Mouse (Mus musculus): Measurements from ENCODE around the gene Cox10. TPM values are rescaled to one million over a fixed set of nuclear protein-coding genes. Genes with fewer than 3 reads are reported as not detected.
"Not testable (repeated sequence)": the region's sequence is repeated elsewhere in the genome, so short reads cannot be mapped to it uniquely, and the experiment has no call there.

The Cox10 gene
- 10 to 100 TPM; 22.0 to 27.4 TPM for total RNA-seq (2021)
- long read RNA-seq, experiment 1, transcript Cox10-201 (7 exons, 2,915 nt), result major isoform, 37 of 45 reads
- long read RNA-seq, experiment 1, partial matches to known transcripts, result 0 of 45 reads
- long read RNA-seq, experiment 1, other reads (novel, unspliced or antisense), result 8 of 45 reads
- long read RNA-seq, experiment 2, transcript Cox10-201 (7 exons, 2,915 nt), result major isoform, 21 of 29 reads
- long read RNA-seq, experiment 2, partial matches to known transcripts, result 0 of 29 reads
- long read RNA-seq, experiment 2, other reads (novel, unspliced or antisense), result 8 of 29 reads

DNA sequence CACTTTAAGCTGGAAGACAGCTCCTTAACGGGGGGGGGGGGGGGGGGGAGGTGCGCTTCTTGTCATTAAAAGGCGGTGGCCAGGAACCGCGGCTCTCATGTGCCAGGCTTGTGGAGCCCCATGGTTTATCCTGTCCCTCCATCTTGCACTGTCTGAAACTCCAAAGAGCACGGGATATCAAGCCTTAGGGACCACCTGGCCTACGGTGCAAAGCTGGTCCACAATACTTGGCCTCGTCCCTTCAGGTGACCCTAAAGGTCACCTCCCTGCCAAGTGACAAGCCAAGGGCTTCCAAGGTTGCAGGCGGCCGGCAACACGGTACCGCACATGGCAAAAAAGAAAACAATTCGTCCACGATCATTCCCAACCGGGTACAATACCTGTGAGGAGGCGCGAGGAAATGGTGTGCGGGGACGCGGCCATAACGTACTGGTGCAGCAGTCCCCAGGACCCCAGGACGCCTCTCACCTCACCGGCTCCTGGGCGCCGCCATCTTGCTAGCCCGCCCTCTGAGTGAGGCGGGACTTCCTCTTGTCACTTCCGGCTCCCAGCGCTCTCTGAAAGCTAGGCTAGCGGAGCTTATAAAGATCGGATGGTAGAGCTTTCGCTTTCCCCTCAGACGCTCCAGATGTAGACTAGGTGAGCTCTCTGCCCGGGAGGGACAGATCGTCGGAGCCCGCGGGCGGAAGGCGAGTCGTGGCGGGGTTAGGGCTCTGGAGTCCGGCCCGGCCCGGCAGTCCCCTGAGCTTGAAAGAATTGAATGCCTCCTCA is at the start of gene Cox10:
Gene Cox10 (minus strand): TSS at position 513 of the 771 bp plus-strand sequence.
- intact Hi-C loops (cut with DNase I), result loop anchor here (2.0 to 10.0 kb wide), 3 partner anchors 156 to 896 kb away; partner anchors contain the start of genes Elac2, F930015N05Rik, Hs3st3a1 and Hs3st3b1

DNA sequence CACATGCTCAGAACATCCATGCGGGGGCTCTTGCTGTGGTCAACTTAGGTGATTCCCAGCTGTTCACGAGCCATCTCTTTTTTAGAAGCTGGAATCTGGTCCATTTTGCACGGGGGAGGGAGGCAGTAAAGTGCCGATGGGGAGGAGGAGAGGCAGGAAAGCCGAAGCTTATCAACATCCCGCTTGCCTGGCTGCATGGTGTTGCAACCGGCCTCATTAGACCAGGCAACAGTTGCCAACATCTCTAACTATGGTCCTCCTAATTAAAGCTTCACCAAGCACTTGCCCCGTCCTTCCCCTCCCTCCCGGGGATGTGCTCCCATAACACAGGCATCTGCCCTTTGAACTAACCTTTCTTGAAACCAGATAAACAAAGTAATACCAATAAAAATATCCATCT is 48.7 kb upstream of the Cox10 start:
- intact Hi-C loops (cut with DNase I), result no loop called here
- no peak for TF ChIP-seq CTCF (IDR thresholded peaks at IDR 0.05)
- H3K27ac ChIP-seq, result no peak overlapping the region
- no peak overlapping the region for H3K4me3 ChIP-seq
- DNase-seq (ENCODE audit: extremely low spot score in 1 of 2, low spot score in 2 of 2), result no peak

More for the DNA sequence above, at the start of gene Cox10:
- peak within 1 kb of the TSS; percentile 75 for H3K4me3 ChIP-seq
- peak; percentile 85 for DNase-seq (ENCODE audit: extremely low spot score in 1 of 2, low spot score in 2 of 2)
- H3K27ac ChIP-seq, result peak within 1 kb of the TSS; percentile 96
- TF ChIP-seq CTCF (IDR thresholded peaks at IDR 0.05), result no peak

DNA sequence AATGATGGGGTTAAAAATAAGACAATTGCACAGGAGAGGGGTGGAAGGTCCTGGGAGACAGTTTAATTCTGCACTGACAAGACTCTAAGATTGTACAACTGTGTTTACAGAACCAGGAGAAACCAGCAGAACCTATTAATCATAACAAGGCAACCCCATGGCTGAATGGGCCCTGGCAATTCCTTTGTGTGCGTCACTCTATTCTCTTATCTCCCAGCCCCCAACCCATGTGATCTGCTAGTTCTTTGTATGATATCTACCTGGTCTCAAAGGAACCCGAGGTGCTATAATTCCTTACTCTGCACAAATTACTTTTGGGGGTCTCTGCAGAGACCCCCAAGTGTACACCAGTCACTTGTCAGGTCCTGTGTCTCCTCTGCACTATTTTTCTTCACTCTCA is 46.2 kb upstream of the Cox10 start:
- no peak for DNase-seq (ENCODE audit: extremely low spot score in 1 of 2, low spot score in 2 of 2)
- no peak for TF ChIP-seq CTCF (IDR thresholded peaks at IDR 0.05)
- H3K27ac ChIP-seq, result no peak overlapping the region
- H3K4me3 ChIP-seq, result no peak overlapping the region
- intact Hi-C loops (cut with DNase I), result no loop called here

DNA sequence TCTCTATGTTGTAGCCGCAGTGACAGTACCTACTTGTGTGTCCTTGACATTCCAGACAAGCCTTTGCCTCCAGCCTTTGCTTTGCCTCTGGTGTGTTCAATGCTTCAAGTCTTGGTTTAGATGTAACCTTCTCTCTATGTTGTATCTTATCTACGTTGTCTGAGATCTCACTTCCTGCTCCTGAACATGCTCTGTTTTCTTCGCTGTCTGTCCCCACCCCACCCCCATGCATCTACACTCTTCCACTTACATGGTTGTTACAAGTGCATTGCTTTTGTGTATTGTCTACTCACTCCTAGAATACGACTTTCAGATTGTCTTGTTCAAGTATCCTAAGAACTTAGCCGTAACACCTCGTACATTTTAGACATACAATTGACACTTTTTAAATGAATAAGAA is 43.9 kb upstream of the Cox10 start:
- intact Hi-C loops (cut with DNase I); H3K4me3 ChIP-seq; DNase-seq (ENCODE audit: extremely low spot score in 1 of 2, low spot score in 2 of 2); H3K27ac ChIP-seq: not testable (repeated sequence)

DNA sequence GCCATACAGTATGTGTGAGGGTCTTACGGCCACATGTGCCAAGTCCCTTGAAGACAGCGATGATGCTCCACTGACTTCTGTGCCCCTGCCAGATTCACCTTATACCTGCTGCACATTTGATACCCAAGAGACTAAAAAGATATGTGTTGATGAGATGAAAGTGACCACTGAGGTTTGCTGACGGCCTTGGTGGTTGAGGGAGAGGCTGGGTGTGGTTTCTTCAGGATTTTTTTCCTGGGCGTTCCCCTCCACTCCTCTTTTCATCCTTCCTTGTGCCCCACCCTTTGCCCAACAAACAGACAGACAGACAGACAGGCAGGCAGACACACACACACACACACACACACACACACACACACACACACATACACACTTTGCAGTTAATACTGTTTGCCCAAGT is 37.4 kb upstream of the Cox10 start:
- DNase-seq (ENCODE audit: extremely low spot score in 1 of 2, low spot score in 2 of 2), result no peak
- intact Hi-C loops (cut with DNase I), result no loop called here
- no peak overlapping the region for H3K27ac ChIP-seq
- TF ChIP-seq CTCF (IDR thresholded peaks at IDR 0.05), result no peak
- no peak overlapping the region for H3K4me3 ChIP-seq

DNA sequence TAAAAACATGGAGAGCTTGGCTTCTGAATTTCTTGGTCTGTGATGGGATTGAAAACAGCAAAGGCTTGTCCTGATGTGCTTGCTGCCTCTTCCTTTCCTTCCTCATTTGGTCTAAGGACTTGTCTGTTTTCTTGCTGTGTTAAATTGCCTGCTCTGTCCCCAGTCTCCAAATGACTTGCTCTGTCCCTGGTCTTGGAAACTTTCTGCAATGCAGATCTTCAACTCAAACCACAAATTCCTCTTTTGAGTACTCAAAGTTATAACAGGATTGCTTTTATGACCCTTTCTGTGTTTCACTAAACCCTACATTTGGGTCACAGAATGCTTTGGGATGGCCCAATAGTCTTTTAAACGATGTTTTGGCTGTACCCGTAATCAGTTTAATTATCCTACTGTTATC is 36.6 kb upstream of the Cox10 start:
- no peak for DNase-seq (ENCODE audit: extremely low spot score in 1 of 2, low spot score in 2 of 2)
- intact Hi-C loops (cut with DNase I), result no loop called here
- Histone ChIP-seq H3K4me3 (no peak overlapping the region), H3K27ac (no peak overlapping the region)
- no peak for TF ChIP-seq CTCF (IDR thresholded peaks at IDR 0.05)

DNA sequence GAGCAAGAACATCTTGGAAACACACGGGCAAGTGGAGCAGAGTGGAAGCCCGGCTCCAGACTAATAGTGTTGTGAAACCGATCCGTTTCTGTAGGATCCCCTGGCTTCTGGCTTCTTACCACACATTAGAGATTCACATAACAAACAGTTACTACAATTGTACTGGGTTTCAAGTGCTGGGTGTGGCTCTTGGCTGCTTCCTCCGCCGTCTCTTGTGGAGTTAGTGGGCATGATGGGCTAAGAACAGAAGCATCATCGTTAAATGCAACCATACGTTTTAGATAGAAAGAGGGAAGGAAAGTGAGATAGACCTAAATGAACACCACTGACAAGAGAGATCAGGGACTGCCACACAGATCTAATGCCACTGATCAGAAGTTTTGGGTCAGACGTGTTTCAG is 35.8 kb upstream of the Cox10 start:
- Histone ChIP-seq H3K27ac (no peak overlapping the region), H3K4me3 (no peak overlapping the region)
- TF ChIP-seq CTCF (IDR thresholded peaks at IDR 0.05), result no peak
- intact Hi-C loops (cut with DNase I), result no loop called here
- no peak for DNase-seq (ENCODE audit: extremely low spot score in 1 of 2, low spot score in 2 of 2)

DNA sequence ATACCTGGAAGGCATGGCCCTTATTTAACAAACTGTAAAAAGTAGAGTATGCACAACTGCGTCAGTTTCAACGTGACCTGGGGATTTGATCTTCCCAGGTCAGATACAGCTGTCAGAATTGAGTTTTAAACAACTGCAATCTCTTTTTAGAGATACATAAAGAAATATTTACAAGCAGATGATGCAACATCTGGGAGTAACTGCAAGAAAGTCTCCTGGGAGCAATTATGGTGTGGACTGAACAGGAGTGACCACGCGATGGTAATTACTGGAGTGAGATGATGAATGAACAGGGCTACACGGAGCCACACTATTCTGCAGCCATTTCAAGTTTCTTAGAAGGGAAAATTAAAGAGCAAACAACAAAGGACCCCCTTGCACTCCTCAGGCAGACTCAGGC is 20.8 kb upstream of the Cox10 start:
- H3K27ac ChIP-seq, result no peak overlapping the region
- TF ChIP-seq CTCF (IDR thresholded peaks at IDR 0.05), result no peak
- no peak for DNase-seq (ENCODE audit: extremely low spot score in 1 of 2, low spot score in 2 of 2)
- intact Hi-C loops (cut with DNase I), result no loop called here
- no peak overlapping the region for H3K4me3 ChIP-seq

DNA sequence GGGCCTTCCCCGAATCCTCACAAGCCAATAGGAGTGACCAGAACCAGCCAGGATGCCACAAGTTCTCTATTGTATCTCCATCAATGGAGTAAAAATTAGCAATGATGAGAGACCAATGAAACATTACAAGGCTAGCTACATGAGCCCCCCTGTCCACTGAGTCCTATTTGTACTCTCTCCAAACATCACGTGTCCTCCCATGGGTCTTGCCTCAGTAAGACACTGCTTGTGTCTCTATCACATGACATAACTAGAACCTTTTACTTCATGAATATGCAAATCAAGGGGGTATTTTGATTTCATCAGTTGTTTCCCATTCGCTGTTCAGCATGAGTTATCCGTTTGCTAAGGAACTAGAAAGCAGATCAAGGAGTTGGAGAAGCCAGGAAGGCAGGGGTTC is 13.8 kb upstream of the Cox10 start:
- no peak for DNase-seq (ENCODE audit: extremely low spot score in 1 of 2, low spot score in 2 of 2)
- Histone ChIP-seq H3K4me3 (no peak overlapping the region), H3K27ac (no peak overlapping the region)
- intact Hi-C loops (cut with DNase I), result no loop called here
- TF ChIP-seq CTCF (IDR thresholded peaks at IDR 0.05), result no peak

DNA sequence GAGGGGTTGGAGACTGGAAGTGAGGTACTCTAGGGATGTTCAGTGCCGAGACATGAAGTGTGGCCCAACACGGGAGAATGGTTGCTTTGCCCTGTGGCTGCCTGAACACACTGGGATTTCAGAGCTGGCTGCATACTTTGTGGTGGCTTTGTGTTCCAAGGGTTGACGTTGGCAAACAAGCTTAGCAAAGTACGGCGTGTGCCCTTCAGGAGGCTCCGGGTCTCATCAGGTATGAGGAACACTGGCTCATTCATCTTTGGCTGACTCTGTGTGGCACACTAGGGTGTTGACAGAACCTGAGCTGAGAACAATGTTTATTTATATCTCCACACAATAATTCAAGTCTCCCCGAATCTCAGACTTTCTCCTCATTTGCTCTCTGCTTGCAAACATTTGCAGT is 11.9 kb upstream of the Cox10 start:
- intact Hi-C loops (cut with DNase I), result no loop called here
- no peak for TF ChIP-seq CTCF (IDR thresholded peaks at IDR 0.05)
- H3K27ac ChIP-seq, result no peak overlapping the region
- DNase-seq (ENCODE audit: extremely low spot score in 1 of 2, low spot score in 2 of 2), result no peak
- H3K4me3 ChIP-seq, result no peak overlapping the region

DNA sequence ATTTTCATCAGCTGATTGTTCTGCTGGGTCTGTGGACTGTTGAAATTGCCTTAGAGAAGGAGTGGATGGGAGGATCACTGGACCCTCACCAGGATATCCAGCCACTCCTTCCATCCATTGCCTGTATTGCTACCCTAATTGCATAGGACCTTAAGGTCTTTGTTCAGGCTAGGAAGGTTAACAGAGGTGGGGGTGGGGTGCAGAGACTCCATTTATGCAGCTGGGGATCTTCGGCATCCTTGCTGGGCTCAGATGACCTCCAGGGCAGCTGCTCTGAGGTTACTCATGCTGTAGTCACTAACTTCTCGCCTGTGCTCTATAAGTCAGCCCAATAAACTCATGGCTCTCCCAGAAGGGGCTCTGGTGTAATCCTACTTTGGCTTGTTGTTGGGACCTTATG is 10.4 kb upstream of the Cox10 start:
- no peak for TF ChIP-seq CTCF (IDR thresholded peaks at IDR 0.05)
- no peak for DNase-seq (ENCODE audit: extremely low spot score in 1 of 2, low spot score in 2 of 2)
- Histone ChIP-seq H3K4me3 (no peak overlapping the region), H3K27ac (no peak overlapping the region)
- intact Hi-C loops (cut with DNase I), result no loop called here

DNA sequence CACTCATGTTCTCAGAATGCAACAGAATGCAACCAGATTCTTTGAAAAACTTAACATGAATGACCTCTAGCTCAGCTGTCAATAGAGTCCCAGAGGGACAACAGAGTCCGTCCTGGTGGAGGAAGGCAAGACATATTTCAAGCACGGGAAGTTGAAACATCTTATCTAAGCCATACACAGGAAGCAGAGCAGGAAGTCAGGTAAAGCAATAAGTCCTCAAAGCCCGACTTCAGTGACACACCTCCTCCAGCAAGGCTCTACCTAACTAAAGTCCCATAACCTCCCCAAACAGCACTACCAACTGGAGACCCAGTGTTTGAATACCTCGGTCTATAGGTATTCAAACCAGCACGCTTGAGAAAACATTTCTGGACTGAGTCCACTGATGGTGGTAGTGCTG is 6.6 kb upstream of the Cox10 start:
- no peak overlapping the region for H3K27ac ChIP-seq
- no peak overlapping the region for H3K4me3 ChIP-seq
- intact Hi-C loops (cut with DNase I), result no loop called here
- no peak for DNase-seq (ENCODE audit: extremely low spot score in 1 of 2, low spot score in 2 of 2)
- TF ChIP-seq CTCF (IDR thresholded peaks at IDR 0.05), result no peak

All from left cerebral cortex, adult 2 months (tissue).